Mouse (Mus musculus): ENCODE measurements around the gene Stfa1. TPM values are rescaled to one million over a fixed set of nuclear protein-coding genes. Genes with fewer than 3 reads are reported as not detected.
"Not testable (repeated sequence)": the region's sequence is repeated elsewhere in the genome, so short reads cannot be mapped to it uniquely, and the experiment has no call there.

Stfa1 gene
- polyA plus RNA-seq (2012; rRNA removed), result 0.79 and 1.7 TPM in 2 replicates

DNA sequence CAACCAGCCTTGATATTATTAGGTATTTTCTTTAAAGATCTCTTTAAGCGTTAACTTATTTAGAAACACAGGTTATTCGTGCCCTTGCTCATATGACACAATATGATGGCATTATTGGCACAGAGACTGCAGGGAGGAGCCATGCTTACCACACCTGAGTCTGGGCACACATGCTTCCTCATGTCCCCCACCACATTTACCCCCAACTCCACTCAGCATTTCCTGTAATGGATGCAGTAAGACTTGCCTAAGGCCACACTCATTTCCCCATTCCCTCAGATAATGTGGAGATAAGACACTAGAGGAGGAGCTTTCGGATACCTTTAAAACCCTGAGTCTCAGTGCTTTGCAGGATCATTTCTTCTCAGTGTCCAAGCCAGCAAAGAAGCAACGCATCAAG is at the start of gene Stfa1:
Gene Stfa1 (plus strand): TSS at position 156 of the 400 bp plus-strand sequence.
- not testable (repeated sequence) for DNase-seq (ENCODE audit: low read depth)

DNA sequence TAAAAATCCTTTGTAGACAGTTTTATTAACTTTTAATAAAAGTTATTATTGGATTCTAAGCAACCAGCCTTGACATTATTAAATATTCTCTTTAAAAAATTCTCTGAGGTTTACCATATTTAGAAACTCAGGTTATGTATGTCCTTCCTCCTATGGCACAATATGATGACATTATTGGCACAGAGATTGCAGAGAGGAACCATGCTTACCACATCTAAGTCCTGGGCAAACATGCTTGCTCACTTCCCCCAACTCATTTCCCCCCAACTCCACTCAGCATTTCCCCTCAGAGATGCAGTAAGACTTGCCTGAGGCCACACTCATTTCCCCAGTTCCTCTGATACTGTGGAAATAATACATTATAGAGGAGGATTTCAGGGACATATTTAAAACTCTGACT is 16.2 kb upstream of the Stfa1 start:
- DNase-seq (ENCODE audit: low read depth), result not testable (repeated sequence)

DNA sequence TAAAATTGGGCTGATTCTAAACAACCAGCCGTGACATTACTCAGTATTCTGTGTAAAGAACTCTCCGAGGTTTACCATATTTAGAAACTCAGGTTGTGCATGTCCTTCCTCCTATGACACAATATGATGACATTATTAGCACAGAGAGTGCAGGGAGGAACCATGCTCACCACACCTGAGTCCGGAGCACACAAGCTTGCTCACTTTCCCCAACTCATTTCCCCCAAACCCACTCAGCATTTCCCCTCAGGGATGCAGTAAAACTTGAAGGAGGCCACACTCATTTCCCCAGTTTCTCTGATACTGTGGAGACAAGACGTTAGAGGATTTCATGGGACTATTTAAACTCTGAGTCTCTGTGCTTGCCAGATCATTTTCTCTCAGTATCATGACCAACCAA is 12.4 kb downstream of the Stfa1 start:
- DNase-seq (ENCODE audit: low read depth), result no peak
- TF ChIP-seq CTCF (IDR thresholded peaks at IDR 0.05; ENCODE audit: borderline replicate concordance, extremely low read depth, insufficient read depth, insufficient read length) (no peak), POLR2A (IDR thresholded peaks at IDR 0.05; ENCODE audit: borderline replicate concordance, extremely low read depth, insufficient read depth, insufficient read length, poor library complexity, severe bottlenecking) (no peak)

DNA sequence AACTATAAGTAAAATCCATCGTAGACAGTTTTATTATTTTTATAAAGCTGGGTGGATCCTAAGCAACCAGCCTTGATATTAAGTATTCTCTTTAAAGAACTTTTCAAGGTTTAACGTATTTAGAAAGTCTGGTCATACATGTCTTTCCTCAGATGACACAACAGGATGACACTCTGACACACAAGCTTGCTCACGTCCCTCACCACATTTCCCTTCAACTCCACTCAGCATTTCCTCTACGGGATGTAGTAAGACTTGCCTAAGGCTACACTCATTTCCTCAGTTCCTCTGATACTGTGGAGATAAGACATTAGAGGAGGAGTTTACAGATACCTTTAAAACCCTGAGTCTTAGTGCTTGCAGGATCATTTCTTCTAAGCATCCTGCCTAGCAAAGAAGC is 30.9 kb downstream of the Stfa1 start:
- TF ChIP-seq CTCF (IDR thresholded peaks at IDR 0.05; ENCODE audit: borderline replicate concordance, extremely low read depth, insufficient read depth, insufficient read length) (no peak), POLR2A (IDR thresholded peaks at IDR 0.05; ENCODE audit: borderline replicate concordance, extremely low read depth, insufficient read depth, insufficient read length, poor library complexity, severe bottlenecking) (no peak)
- DNase-seq (ENCODE audit: low read depth), result no peak

DNA sequence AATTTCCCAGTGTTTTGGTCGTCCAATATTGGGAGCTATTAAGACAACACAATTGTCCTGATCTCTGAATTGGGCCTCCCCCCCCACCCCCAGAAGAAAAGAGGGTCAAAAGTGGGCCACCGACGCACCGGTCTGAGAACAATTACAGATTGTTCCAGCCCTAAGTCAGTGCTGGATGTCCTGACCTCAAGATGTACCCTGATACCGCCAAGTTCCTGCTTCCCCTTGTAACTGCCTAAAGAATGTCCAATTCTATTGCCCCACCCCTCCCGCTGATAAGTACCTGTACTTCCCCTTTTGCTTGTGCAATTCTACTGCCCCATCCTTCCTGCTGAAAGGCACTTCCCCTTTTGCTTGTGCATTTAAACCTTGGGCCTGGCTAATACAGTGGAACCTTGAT is 39.4 kb downstream of the Stfa1 start:
- DNase-seq (ENCODE audit: low read depth), result not testable (repeated sequence)

DNA sequence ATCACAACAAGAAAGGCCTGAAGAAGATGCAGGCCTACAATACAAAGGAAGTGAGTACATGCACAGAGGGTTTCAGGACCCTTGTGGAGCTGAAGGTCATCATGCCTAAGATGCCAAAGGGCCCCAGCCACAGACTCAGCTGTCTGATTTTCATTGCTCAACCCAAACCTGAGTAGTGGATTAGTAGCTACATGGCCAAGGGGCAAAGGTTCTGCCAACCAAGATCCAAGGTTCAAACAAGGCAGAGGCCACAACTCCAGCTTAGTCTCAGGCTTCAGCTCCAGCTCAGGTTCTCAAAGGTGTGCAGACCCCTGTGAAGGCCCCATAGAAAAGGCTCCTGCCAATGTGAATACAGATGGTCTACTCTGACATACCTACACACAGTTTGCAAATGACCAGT is 42.5 kb downstream of the Stfa1 start:
- no peak for DNase-seq (ENCODE audit: low read depth)
- TF ChIP-seq CTCF (IDR thresholded peaks at IDR 0.05; ENCODE audit: borderline replicate concordance, extremely low read depth, insufficient read depth, insufficient read length) (no peak), POLR2A (IDR thresholded peaks at IDR 0.05; ENCODE audit: borderline replicate concordance, extremely low read depth, insufficient read depth, insufficient read length, poor library complexity, severe bottlenecking) (no peak)

DNA sequence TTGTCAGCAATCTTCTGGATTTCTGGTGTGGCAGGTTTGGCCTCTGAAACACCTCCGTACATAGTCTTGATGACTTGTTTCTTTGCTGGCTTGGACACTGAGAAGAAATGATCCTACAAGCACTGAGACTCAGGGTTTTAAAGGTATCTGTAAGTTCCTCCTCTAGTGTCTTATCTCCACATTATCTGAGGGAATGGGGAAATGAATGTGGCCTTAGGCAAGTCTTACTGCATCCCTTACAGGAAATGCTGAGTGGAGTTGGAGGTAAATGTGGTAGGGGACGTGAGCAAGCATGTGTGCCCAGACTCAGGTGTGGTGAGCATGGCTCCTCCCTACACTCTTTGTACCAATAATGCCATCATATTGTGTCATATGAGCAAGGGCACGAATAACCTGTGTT is 57.5 kb downstream of the Stfa1 start, which contains the start of gene BC117090:
Gene BC117090 (minus strand): TSS at position 101 of the 400 bp plus-strand sequence.
- no peak for DNase-seq (ENCODE audit: low read depth)
- TF ChIP-seq POLR2A (IDR thresholded peaks at IDR 0.05; ENCODE audit: borderline replicate concordance, extremely low read depth, insufficient read depth, insufficient read length, poor library complexity, severe bottlenecking), result no peak
- TF ChIP-seq CTCF (IDR thresholded peaks at IDR 0.05; ENCODE audit: borderline replicate concordance, extremely low read depth, insufficient read depth, insufficient read length), result no peak

Other genes with a start within 250 kb of the Stfa1 start
- gene Wdr5b, start 235.8 kb upstream of the Stfa1 start, polyA plus RNA-seq (2012; rRNA removed), result 7.3 TPM in 2 replicates
- 80.0 and 84.3 TPM in 2 replicates for gene Fam162a, start 205.4 kb upstream of the Stfa1 start, polyA plus RNA-seq (2012; rRNA removed)
- 21.5 and 27.8 TPM in 2 replicates for gene Ccdc58, start 205.3 kb upstream of the Stfa1 start, polyA plus RNA-seq (2012; rRNA removed)
- gene Csta1, start 145.7 kb upstream of the Stfa1 start, polyA plus RNA-seq (2012; rRNA removed), result 0.03 TPM in 1 of 2 replicates, not detected in the other
- gene Stfa2l1, start 120.1 kb upstream of the Stfa1 start, polyA plus RNA-seq (2012; rRNA removed), result 0.92 and 1.1 TPM in 2 replicates
- 0.72 and 1.1 TPM in 2 replicates for gene Gm5483, start 92.7 kb upstream of the Stfa1 start, polyA plus RNA-seq (2012; rRNA removed)
- gene Gm5416, start 66.5 kb upstream of the Stfa1 start, polyA plus RNA-seq (2012; rRNA removed), result not detected in 2 replicates
- not detected in 2 replicates for gene 2010005H15Rik, start 55.5 kb upstream of the Stfa1 start, polyA plus RNA-seq (2012; rRNA removed)
- not detected in 2 replicates for gene BC117090, start 57.4 kb downstream of the Stfa1 start, polyA plus RNA-seq (2012; rRNA removed)
- gene BC100530, start 90.8 kb downstream of the Stfa1 start, polyA plus RNA-seq (2012; rRNA removed), result 0.94 and 1.6 TPM in 2 replicates
- 0.33 TPM in 1 of 2 replicates, not detected in the other for gene Stfa2, start 131.5 kb downstream of the Stfa1 start, polyA plus RNA-seq (2012; rRNA removed)
- gene Stfa3, start 178.4 kb downstream of the Stfa1 start, polyA plus RNA-seq (2012; rRNA removed), result 0.82 and 1.8 TPM in 2 replicates

Measured in brain, embryonic 14.5 days (tissue).